Mouse (Mus musculus) neural tube, embryonic 15.5 days (tissue): Measurements from ENCODE around the gene Wdr47. TPM values are rescaled to one million over a fixed set of nuclear protein-coding genes. Genes with fewer than 3 reads are reported as not detected.

Source experiments
- ATAC-seq: fragments of 200-750 bp; cut with Nextera tagmentation; 2 replicates; pipeline ENCODE4 v1.8.0; 2017; ENCODE audit warnings: mild to moderate bottlenecking, moderate TSS enrichment, moderate library complexity; ENCODE audit not compliant: low FRiP score
- H3K27ac ChIP-seq: fragments of 300-500 bp; sonication (generic); replicated peaks from 2 replicates; pipeline ENCODE4 v1.5.1; 2015; ENCODE audit warnings: mild to moderate bottlenecking, inconsistent platforms
- H3K27me3 ChIP-seq: fragments of 300-500 bp; sonication (generic); replicated peaks from 2 replicates; pipeline ENCODE4 v1.6.1; 2015; ENCODE audit warnings: inconsistent platforms
- H3K36me3 ChIP-seq: fragments of 300-500 bp; sonication (generic); 2 replicates; pipeline ENCODE4 v1.6.1; 2015; ENCODE audit warnings: inconsistent platforms
- H3K4me1 ChIP-seq: fragments of 300-500 bp; sonication (generic); 2 replicates; pipeline ENCODE4 v1.6.1; 2015; ENCODE audit warnings: inconsistent platforms
- H3K4me2 ChIP-seq: fragments of 300-500 bp; sonication (generic); 2 replicates; pipeline ENCODE4 v1.6.1; 2015; ENCODE audit warnings: inconsistent platforms, mild to moderate bottlenecking, moderate library complexity
- H3K4me3 ChIP-seq: fragments of 300-500 bp; sonication (generic); replicated peaks from 2 replicates; pipeline ENCODE4 v1.5.1; 2015; ENCODE audit warnings: mild to moderate bottlenecking, inconsistent platforms
- H3K9ac ChIP-seq: fragments of 300-500 bp; sonication (generic); replicated peaks from 2 replicates; pipeline ENCODE4 v1.6.1; 2015; ENCODE audit warnings: mild to moderate bottlenecking, inconsistent platforms
- H3K9me3 ChIP-seq: fragments of 300-500 bp; sonication (generic); replicated peaks from 2 replicates; pipeline ENCODE4 v1.6.1; 2016; ENCODE audit warnings: inconsistent platforms
- WGBS: fragments of 180-500 bp; shearing (Covaris S2); methylation state at CpG from one replicate; pipeline ENCODE4 v1.1.7; 2015; ENCODE audit warnings: mixed read lengths; 5-methylcytosine and 5-hydroxymethylcytosine counted together
- polyA plus RNA-seq: library from polyadenylated mRNA; unstranded; fragments of >200 nt; fragmentation: Nextera tagmentation; extraction: Ambion mirVana; gene quantifications from 2 replicates; pipeline ENCODE4 v1.2.1, GENCODE M21; 2015

Wdr47 gene
- polyA plus RNA-seq, 1 experiment from 2014 or later, result 94.7 TPM

DNA sequence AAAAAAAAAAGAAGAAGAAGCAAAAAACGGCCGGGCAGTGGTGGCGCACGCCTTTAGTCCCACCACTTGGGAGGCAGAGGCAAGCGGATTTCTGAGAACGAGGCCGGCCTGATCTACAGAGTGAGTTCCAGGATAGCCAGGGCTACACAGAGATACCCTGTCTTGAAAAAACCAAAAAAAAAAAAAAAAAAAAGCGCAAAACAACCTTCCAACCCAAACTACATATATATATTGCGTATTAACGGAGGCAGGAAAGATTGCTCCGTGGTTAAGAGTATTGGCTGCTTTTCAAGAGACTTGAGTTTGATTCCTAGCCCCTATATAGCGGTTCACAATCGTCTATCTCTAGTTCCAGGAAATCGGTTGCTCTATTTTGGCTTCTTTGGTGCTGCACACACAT is 20.3 kb upstream of the Wdr47 start:
- Histone ChIP-seq H3K27ac (peak overlapping the region; percentile 82; the same call in 1 of the 2 replicates), H3K27me3 (no peaks in the 10 kb centered on the region), H3K4me1 (peaks cover 20% of the 10 kb centered on the region), H3K9ac (no peak overlapping the region), H3K36me3 (no peaks in the 10 kb centered on the region), H3K9me3 (no peaks in the 10 kb centered on the region), H3K4me3 (peak overlapping the region; percentile 59; the same call in 1 of the 2 replicates), H3K4me2 (peak overlapping the region; percentile 80)
- WGBS, result 87% methylated on average over 14 of the region's 14 CpGs
- no peak for ATAC-seq

DNA sequence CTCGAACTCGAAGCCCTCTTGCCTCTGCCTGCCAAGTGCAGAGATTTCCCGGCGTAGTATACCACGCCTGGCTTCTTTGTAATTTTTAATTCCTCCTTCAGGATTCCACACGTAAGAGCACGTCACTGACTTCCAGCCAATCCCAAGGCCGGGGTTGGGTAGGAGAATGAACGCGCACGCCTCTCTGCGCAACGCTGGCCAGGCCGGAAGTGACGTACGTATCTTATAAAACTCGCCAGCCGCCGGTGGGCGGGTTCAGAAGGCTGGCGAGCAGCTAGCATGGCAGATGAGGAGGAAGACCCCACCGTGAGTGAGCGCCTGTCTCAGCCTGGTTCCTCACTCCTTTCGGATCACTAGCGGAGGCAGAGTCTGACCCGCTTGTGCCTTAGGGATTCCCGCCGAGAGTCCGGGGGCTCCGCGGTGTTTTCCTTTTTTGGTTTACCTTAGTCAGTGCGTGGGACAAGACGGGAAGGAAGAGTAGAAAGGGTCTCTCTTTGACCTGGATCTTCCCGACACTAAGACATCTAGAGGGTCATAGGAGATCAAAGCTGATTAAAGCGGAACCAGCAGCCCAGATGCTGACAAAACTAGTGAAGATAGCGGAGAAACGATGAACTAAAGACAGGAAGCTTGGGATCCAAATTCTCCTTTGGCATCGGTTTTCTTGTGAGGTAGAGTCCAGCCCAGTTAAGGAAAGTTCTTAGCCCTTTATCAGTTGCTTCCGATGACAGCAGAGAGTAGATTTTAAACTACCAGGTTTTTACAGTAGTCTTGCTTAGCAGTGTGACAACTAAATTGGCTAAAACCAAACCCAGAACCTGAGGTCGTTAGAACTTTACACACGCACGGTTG is 19.4 kb upstream of the Wdr47 start, which contains the start of gene Taf13:
Taf13 (plus strand) TSS at position 256 of the 852 bp plus-strand sequence.
- H3K36me3 ChIP-seq, result no peaks in the 10 kb centered on the region
- peaks cover 20% of the 10 kb centered on the region for H3K4me1 ChIP-seq
- H3K9ac ChIP-seq, result peak within 1 kb of the TSS; percentile 68
- H3K27ac ChIP-seq, result peak within 1 kb of the TSS; percentile 82
- H3K4me2 ChIP-seq, result peak within 1 kb of the TSS; percentile 80
- no peaks in the 10 kb centered on the region for H3K9me3 ChIP-seq
- WGBS, result under 1% methylated on average over 42 of the region's 42 CpGs
- ATAC-seq, result peak; percentile 99
- no peaks in the 10 kb centered on the region for H3K27me3 ChIP-seq
- peak within 1 kb of the TSS; percentile 59 for H3K4me3 ChIP-seq

GRCm38 (mm10) chr3:108572309-108573010 is 18.6 kb upstream of the Wdr47 start:
- 34% methylated on average over 18 of the region's 18 CpGs for WGBS
- H3K27ac ChIP-seq, result peak overlapping the region; percentile 82
- H3K9me3 ChIP-seq, result no peaks in the 10 kb centered on the region
- ATAC-seq, result no peak
- peak overlapping the region; percentile 59 for H3K4me3 ChIP-seq
- H3K4me2 ChIP-seq, result peak overlapping the region; percentile 80
- H3K27me3 ChIP-seq, result no peaks in the 10 kb centered on the region
- peak overlapping the region; percentile 68 for H3K9ac ChIP-seq
- no peaks in the 10 kb centered on the region for H3K36me3 ChIP-seq
- H3K4me1 ChIP-seq, result peaks cover 20% of the 10 kb centered on the region

DNA sequence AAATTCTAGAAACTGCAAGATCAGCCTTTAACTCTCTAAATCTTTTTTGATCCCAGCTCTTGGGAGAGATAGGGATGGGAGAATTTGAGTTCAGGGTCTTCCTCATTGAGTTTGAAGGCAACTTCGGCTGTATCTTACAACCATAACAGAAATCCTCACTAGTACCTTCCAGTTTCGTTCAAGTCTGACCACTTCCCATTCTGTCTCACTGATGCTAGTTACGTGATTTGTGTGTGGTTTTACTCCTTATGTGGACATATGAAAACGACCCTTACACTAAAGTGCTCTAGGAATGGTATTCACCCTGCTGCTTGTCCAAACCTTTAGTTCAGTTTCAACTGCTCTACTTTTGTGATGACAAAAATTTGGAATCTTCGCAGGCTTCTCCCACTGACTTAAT is 17.1 kb upstream of the Wdr47 start:
- Histone ChIP-seq H3K4me3 (no peak overlapping the region), H3K4me1 (peaks cover 20% of the 10 kb centered on the region), H3K9me3 (no peaks in the 10 kb centered on the region), H3K9ac (no peak overlapping the region), H3K4me2 (no peak overlapping the region), H3K27me3 (no peaks in the 10 kb centered on the region), H3K36me3 (no peaks in the 10 kb centered on the region), H3K27ac (no peak overlapping the region)
- WGBS, result 95% methylated on average over 5 of the region's 5 CpGs
- no peak for ATAC-seq

- no peak overlapping the region for H3K4me3 ChIP-seq
- ATAC-seq, result no peak
- H3K27ac ChIP-seq, result no peak overlapping the region
- no peak overlapping the region for H3K9ac ChIP-seq
- WGBS, result 84% methylated on average over 4 of the region's 4 CpGs
- H3K27me3 ChIP-seq, result no peaks in the 10 kb centered on the region
- no peaks in the 10 kb centered on the region for H3K9me3 ChIP-seq
- no peak overlapping the region for H3K4me2 ChIP-seq
- no peaks in the 10 kb centered on the region for H3K4me1 ChIP-seq
- no peaks in the 10 kb centered on the region for H3K36me3 ChIP-seq
These were observed 6.5 kb upstream of the Wdr47 start for GRCm38 (mm10) chr3:108584580-108584979.

DNA sequence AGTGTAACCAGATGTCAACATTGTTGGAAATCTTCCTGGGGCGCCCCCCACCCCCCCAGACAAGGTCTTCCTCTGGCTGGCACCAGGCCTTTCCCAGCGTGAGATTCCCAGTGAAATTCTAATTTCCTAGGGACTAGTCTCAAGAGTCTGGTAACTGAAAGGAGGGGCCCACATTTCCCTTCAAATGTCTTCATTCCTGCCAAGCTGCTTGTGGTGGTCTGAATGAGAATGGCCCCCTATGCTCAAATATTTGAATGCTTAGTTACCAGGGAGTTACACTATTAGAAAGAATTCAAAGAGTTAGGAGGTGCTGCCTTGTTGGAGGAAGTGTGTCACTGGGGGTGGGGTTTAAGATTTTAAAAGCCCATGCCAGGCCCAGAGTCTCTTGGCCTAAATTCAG is 2.6 kb upstream of the Wdr47 start:
- Histone ChIP-seq H3K4me2 (no peak overlapping the region), H3K36me3 (no peaks in the 10 kb centered on the region), H3K9ac (no peak overlapping the region), H3K9me3 (no peaks in the 10 kb centered on the region), H3K27me3 (no peaks in the 10 kb centered on the region), H3K4me1 (peaks cover 14% of the 10 kb centered on the region), H3K4me3 (no peak overlapping the region), H3K27ac (no peak overlapping the region)
- WGBS, result 37% methylated on average over 2 of the region's 2 CpGs
- no peak for ATAC-seq

GRCm38 (mm10) chr3:108591530-108592522 is 747 bp downstream of the Wdr47 start:
- H3K4me3 ChIP-seq, result peak overlapping the region; percentile 94
- H3K4me2 ChIP-seq, result peak overlapping the region; percentile 74
- peaks cover 19% of the 10 kb centered on the region for H3K4me1 ChIP-seq
- H3K9me3 ChIP-seq, result no peaks in the 10 kb centered on the region
- no peaks in the 10 kb centered on the region for H3K36me3 ChIP-seq
- H3K27me3 ChIP-seq, result no peaks in the 10 kb centered on the region
- ATAC-seq, result peak; percentile 86
- H3K9ac ChIP-seq, result peak overlapping the region; percentile 90
- peak overlapping the region; percentile 96 for H3K27ac ChIP-seq
- under 1% methylated on average over 61 of the region's 61 CpGs for WGBS

GRCm38 (mm10) chr3:108608906-108609305 is 17.8 kb downstream of the Wdr47 start:
- no peak for ATAC-seq
- Histone ChIP-seq H3K4me2 (no peak overlapping the region), H3K4me1 (no peaks in the 10 kb centered on the region), H3K4me3 (no peak overlapping the region), H3K27ac (no peak overlapping the region), H3K9ac (no peak overlapping the region), H3K9me3 (no peaks in the 10 kb centered on the region), H3K36me3 (peaks cover 18% of the 10 kb centered on the region), H3K27me3 (no peaks in the 10 kb centered on the region)
- WGBS, result 69% methylated on average over 3 of the region's 3 CpGs

GRCm38 (mm10) chr3:108634761-108635160 is 43.7 kb downstream of the Wdr47 start:
- no peak for ATAC-seq
- Histone ChIP-seq H3K4me1 (no peaks in the 10 kb centered on the region), H3K27me3 (no peaks in the 10 kb centered on the region), H3K9ac (no peak overlapping the region), H3K4me2 (no peak overlapping the region), H3K27ac (no peak overlapping the region), H3K9me3 (no peaks in the 10 kb centered on the region), H3K36me3 (peaks cover 17% of the 10 kb centered on the region), H3K4me3 (no peak overlapping the region)
- 88% methylated on average over 5 of the region's 5 CpGs for WGBS

DNA sequence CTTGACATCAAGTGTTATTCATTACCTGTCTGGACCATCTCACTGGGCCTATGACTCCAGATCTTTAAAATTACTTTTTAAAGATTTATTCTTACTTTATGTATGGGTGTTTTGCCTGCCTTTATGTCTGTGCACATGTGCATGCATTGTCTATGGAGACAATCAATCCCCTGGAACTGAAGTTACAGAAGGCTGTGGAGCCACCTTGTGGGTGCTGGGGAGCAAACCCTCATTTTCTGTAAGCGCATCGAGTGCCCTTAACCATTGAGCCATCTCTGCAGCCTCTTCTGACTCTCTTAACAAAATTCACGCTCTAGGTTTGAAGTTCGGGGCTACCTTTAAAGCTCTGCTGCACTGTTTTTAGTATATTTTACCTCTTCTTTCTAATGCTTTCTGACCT is 48.3 kb downstream of the Wdr47 start:
- H3K4me2 ChIP-seq, result no peak overlapping the region
- ATAC-seq, result no peak
- H3K4me3 ChIP-seq, result no peak overlapping the region
- no peak overlapping the region for H3K9ac ChIP-seq
- H3K9me3 ChIP-seq, result no peaks in the 10 kb centered on the region
- H3K27ac ChIP-seq, result no peak overlapping the region
- H3K27me3 ChIP-seq, result no peaks in the 10 kb centered on the region
- 72% methylated on average over 4 of the region's 4 CpGs for WGBS
- no peaks in the 10 kb centered on the region for H3K4me1 ChIP-seq
- peaks cover 26% of the 10 kb centered on the region for H3K36me3 ChIP-seq

DNA sequence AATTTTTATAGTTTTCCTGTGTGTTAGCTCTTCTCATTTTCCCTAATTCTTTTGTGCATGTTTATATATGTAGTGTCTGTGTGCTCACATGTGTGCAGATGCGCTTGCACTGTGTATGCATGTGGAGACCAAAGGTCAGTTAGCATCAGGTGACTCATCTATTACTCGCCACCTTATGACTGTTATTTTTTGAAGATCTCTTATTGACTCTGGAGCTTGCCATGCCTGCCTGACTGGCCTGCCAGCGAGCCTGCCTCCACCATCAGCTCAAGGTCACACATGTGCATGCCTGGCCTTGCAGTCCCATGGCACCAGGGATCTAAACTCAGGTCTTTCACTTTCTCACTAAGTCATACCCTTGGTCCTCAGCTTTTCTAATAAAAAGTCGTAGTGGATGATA is 49.9 kb downstream of the Wdr47 start:
- Histone ChIP-seq H3K4me3 (no peak overlapping the region), H3K9ac (no peak overlapping the region), H3K4me2 (no peak overlapping the region), H3K4me1 (no peaks in the 10 kb centered on the region), H3K27me3 (no peaks in the 10 kb centered on the region), H3K36me3 (peaks cover 36% of the 10 kb centered on the region), H3K9me3 (no peaks in the 10 kb centered on the region), H3K27ac (no peak overlapping the region)
- 87% methylated on average over 4 of the region's 4 CpGs for WGBS
- no peak for ATAC-seq
